Mouse (Mus musculus) common myeloid progenitor, adult 5-6 weeks (primary cell): ENCODE data around the gene Cfap54. TPM values are rescaled to one million over a fixed set of nuclear protein-coding genes. Genes with fewer than 3 reads are reported as not detected.

Experiments used
- ATAC-seq: replicated peaks from 2 replicates; pipeline ENCODE4 v1.8.0; 2016; ENCODE audit warnings: low read depth, mild to moderate bottlenecking, moderate TSS enrichment, inconsistent platforms; ENCODE audit not compliant: poor library complexity, severe bottlenecking
- total RNA-seq: library from RNA; stranded (forward); fragments of 200-1000, 187-1606 nt; gene quantifications from 2 replicates; pipeline ENCODE4 v1.2.3, GENCODE M21; 2017

The Cfap54 gene
- total RNA-seq, 1 experiment from 2014 or later, result 0.27 TPM

DNA sequence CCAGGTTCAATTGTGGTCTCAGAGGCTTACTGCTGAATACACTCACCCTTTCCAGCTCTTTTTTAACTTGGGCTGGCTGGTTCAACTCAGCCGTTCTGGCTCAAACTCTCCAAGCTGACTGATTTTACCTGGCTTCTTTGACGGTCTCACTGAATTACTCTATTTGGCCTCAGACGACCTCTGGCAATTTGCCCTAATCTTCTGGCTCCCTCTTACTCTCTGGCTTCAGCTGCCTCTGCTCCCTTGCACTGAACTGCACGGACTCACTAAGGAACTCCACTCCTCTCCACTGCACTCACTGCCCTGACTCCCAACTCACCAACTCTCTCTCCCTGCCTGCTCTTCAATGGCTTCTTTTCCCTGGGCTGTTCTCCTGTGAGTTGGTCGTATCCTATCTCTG, 20.9 kb upstream of the Cfap54 start:
- no peak for ATAC-seq

DNA sequence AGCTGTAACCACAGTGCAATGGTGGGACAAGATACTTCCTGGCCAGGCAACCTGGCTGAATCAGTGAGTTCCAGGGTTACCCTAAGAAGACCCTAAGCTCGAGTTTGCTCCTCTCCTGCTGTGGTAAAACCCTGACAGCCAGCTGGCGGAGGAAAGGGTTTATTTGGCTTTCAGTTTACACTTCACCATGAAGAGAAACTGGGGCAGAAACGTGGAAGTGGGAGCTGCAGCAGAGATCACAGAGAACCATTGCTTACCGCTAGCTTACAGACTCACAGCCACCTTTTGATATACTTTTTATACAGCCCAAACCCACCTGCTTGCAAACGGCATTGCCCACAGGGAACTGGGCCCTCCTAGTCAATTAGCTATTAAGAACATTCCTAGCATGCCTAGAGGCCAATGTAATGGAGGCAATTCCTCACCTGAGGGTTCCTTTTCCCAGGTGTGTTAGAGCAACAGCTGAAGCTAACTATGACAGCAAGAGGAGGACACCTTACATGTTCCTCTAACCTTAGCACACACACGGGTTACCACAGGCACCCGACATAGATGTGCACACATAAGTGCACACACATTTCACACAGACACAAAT, 16.9 kb upstream of the Cfap54 start:
- no peak for ATAC-seq

DNA sequence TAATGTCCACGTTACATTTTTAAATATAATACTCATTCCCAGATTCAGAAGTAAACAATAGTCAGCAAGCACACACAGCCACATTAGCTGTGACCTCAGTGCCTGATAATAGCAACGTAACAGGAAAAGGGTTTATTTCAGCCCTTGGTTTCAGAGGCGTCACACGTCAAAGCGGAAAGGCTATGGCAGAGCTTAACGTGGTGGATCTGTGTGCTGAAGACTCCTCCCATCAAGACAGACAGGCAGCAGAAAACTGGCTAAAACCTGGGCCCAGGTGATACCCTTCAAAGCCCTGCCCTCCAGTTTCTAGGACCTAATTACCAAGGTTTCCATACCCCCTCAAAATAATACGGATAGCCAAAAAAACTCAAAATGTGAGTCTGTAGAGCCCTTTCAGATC, 16.0 kb upstream of the Cfap54 start:
- no peak for ATAC-seq

DNA sequence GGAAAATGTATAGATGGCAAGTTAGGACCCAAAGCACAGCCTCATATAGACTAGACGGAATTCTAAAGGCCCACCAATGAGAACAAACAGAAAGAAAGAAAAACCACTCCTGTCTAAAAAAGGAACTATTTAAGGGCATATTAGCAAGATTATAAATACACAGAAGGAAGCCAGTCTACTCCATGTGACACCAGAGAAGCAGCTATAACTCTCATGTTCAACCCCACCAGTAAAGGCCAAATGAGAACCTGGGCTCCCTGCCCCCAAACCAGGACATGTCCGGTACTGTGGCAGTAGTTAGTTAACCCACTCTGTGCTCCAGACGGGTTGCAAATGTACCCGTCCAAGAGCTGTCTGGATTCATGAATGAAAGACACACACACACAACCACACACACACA, 14.4 kb upstream of the Cfap54 start:
- peak; percentile 43 for ATAC-seq

DNA sequence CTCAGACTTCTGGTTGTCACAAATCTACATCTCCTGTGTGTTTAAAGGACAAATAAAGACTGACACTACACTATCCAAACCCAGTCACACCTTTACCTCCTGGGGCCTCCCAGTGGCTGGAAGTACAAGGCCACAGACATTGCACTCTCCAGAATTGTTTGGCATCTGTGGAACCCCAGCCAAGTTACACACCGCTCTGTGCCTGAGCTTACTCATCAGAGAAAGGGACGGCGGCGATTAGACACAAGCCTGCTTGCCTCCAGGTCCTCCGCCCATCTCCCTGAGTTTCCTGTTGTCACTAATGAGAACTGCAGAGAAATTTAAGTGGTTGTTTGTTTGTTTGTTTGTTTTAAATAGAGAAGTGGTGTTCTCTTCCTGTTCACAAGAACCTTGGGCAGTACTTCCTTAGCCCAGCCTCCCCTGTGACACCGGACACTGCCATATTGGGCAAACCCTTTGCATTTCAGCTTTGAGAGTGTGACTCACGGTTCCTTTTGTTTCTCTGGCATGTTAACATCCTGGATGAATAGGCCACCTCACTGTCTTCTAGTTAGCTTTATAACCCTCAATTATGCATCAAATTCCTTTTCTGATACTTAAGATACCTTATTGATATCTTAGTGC, 13.7 kb upstream of the Cfap54 start:
- ATAC-seq, result peak; percentile 65

DNA sequence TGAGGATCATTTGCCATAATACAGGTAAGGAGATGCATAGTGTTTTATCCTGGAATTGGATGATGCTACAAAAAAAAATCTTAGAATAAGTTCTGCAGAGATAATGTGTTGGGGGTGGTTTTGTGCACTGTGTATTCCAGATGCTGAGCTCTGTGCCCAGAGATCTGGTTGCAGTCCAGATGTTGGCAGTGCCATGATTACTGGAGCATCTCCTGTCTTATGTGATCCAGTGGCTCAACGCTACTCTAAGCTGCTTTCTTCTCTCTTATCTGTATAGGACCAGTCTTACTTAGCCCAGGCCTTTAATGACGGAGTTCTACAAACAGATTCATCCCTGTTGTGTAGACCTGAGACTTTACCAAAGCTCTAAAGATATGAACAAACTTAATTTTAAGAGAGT, 10.5 kb upstream of the Cfap54 start:
- ATAC-seq, result no peak

DNA sequence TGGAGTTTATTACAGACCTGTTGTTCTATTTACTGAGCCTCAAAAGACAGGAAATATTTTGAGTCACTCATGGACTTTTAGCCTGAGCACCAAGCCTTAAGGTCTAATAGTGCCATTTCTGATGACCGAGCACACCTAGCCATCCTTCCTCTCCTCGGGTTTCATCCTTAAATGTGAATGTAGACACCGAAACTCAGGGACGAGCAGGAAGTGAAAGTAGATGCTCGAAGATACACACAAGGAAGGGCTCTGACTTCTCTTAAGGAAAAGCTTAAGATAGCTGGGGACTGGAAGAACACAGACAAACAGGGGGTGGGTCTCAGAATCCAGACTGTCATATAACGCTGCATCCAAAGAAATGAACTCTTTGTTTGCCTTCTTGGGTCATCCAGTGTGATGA, 8.8 kb upstream of the Cfap54 start:
- peak; percentile 45 for ATAC-seq

DNA sequence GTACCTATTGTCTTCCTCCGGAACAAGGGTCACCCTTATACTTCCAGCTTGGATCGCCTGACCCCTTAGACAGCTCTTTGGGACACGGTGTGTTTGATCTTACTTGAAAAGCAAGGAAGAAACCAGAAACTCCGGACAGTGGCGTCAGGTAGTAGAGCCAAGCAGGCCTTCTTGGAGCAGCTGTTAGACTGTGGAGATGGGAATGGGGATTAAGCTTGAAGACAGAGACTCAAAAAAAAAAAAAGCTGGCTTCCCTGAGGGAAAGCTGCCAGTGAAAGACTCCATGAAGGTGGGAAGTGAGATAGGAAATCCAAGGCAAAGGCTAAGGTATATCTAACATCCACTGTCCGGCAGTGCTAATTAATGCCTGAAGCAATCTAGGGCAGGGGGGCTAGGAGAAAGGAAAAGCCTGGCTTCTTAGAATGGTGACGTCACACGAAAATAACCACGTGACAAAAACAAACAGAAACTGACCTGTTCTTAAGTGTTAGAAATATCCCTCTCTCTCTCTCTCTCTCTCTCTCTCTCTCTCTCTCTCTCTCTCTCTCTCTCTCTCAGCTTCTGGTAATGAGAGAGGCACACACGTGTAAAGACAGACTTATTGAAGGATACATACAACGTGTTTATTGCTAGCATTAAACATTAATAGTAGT, 7.1 kb upstream of the Cfap54 start:
- no peak for ATAC-seq

DNA sequence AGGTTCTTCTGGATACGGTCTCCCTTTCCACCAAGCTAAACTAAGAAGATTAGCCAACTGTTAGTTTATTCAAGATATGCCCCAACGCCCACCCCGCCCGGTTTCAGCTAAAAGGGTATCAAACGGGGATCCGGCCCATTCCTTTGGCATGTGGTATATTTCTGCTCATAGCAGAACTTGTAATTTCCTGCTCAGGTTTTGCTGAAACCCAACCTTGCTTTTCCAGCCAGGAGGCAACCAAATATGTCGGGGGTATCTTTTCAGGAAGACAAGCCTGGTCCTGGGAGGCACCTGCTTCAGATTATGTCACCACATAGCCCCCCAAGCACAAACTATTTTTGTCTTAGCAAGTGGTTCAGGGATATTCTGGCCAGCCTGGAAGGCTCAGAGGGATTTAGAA, 6.1 kb upstream of the Cfap54 start:
- ATAC-seq, result no peak

DNA sequence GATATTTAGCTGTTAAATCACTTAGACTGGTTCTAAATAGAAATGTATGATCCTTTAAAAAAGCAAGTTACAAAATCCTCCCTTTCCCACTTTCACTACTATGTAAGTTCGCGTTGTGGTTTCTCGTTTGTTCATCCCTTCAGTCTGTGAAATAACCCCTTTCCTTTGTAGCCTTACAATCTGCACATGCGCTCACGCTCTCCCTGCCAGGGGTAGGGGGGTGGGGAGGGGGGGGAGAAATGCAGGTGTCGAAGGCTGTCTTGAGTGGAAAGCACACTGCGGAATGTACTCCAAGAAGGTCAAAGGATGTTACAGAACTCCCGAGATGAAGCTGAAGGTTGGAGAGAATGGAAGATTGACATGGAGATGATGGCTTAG, 2.5 kb upstream of the Cfap54 start:
- no peak for ATAC-seq

DNA sequence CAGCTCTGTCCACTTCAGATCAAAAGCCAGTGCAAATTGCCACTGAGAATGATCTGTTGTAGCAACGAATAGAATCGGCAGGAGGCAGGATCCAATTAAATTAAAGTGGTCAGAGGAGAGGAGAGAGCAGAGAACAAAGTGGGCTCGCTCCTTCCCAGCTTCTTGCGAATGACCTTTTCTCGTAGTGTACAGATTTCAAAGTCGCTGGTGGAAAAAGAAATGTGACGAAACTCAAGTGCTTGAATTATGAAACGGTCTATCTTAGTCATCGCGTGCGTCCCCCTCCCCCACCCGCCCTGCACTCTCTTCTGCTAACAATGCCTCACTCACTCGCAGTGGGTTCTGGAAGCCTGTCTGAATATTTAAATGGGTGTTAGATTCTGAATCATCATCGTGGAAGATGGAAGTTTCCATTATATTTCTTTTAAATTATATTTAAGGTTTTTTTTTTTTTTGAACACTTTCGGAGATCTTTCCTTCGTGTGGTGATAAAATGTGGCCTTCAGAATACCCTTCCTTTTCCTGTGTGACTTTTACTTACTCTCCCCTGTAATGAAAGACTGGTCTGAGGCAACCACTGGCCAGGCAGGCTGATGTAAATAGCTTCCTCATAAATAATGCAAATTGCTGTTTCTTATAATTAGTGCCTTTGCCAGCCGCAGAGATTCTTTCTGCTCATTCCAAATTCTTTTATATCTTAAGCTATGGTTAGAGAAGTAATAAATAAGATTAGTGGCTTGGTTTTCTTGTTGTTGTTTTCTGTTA, 2.0 kb upstream of the Cfap54 start:
- ATAC-seq, result 0 out of 2 replicates have a peak, but pooled peaks have one; percentile 13

DNA sequence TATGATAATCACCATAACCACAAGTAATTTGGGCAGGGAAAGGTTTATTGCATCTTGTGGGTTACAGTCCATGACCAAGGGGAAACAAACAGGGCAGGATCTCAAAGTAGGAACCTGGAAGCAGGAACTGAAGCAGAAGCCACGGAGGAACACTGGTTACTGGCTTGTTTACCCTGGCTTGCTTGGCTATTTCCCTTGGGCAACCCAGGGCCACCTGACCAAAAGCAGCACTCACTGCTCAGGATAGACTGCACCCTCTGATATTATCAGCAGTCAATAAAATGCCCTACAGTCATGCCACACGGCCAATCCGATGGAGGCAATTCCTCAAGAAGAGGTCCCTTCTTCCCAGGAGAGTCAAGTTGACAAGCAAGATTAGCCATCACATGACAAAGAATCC, 1.9 kb downstream of the Cfap54 start:
- ATAC-seq, result peak; percentile 13; the same call in 1 of the 2 replicates

DNA sequence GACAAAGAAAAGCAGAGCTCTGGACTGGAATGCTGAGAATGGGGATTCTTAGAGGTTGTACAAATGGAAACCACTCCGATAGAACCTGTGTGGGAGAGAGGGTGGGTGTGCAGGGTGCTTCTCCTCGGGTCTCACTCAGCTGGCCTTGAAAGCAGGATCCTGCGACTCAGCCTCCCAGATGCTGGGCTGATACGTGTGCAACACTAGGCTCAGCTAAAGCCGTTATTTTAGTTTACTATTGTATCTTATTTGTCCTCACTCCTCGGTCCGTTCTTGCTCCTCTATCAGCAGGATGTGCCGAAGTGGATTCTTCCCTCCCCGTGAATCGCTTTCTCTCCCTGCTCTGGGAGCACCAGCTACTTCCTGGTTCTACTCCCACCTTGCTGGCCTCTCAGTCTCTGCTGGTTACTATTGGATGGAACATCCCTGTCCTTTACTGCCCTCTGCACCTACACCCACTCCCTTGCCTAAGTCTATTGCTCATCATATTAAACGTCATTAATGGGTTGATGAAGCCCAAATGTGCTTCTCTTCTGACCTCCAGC, 3.4 kb downstream of the Cfap54 start:
- ATAC-seq, result no peak

DNA sequence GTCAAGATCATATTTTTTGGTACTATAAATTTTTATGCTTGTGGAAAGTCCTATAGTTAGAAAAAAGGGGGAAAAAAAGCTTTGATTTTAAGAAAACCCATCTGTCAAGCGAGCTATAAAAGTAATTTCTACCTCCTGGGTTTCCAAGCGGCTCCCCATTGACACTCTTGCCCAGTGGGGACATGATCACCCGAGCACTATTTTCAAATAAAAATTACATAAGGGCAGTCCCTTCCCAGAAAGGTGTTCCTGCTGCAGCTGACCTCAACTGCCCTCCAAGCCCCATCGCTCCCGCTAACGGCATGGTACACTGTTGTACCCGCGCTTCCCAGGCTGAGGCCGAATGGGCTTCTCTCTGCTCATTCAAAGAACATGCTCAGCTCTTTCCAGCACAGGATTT, 5.0 kb downstream of the Cfap54 start:
- no peak for ATAC-seq

DNA sequence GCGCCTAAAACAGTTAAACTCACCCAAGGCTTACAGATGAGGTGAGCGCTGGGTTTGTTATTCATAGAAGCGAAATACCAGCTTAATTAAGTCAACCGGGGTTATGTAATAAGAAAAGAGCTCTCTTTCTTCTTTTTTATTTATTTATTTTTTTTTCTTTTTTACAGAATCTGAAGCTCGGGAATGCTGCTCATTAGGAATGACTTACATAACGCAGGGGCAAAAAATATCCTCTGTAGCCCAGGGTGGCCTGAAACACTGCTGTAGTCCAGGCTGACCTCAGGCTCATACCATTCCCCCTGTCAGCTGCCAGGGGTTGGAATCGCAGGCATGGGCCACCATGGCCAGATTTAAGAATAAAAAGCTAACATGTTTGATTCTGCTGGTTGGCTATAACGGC, 5.6 kb downstream of the Cfap54 start:
- ATAC-seq, result no peak

DNA sequence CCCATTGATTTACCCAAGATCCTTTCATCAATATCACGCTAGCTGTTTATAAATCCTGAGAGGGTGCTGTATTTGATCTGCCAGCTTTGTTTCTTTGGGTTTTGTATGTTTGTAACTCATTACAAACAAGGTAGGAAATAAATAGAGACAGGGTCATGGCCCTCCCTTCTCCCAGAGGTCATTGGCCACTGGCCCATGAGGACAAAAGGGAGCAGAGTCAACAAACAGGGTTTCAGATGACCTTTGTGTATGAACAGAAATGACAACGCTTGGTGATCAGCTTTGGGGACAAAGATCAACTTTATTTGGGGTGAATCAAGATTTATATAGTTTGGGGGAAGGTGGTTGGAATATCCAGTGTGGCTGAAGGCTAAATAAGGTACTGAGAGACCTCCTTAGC, 8.6 kb downstream of the Cfap54 start:
- ATAC-seq, result no peak

DNA sequence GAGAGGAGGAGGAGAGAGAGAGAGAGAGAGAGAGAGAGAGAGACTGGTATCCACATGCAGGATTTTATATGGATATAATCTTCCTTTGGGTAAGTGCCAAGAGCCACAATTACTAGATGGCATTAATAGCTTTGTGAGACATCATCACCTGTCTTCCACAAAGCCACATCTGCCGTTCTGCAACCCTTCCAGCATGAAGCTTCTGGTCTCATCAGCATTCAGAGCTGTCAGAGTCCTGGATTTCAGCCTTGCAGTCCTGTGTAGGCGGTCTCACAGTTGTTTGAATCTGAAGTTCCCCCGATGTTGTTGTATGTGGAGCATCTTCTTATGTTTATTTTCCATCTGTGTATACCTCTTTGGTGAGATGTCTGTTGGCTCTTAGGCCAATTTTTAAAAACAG, 9.7 kb downstream of the Cfap54 start:
- ATAC-seq, result no peak

DNA sequence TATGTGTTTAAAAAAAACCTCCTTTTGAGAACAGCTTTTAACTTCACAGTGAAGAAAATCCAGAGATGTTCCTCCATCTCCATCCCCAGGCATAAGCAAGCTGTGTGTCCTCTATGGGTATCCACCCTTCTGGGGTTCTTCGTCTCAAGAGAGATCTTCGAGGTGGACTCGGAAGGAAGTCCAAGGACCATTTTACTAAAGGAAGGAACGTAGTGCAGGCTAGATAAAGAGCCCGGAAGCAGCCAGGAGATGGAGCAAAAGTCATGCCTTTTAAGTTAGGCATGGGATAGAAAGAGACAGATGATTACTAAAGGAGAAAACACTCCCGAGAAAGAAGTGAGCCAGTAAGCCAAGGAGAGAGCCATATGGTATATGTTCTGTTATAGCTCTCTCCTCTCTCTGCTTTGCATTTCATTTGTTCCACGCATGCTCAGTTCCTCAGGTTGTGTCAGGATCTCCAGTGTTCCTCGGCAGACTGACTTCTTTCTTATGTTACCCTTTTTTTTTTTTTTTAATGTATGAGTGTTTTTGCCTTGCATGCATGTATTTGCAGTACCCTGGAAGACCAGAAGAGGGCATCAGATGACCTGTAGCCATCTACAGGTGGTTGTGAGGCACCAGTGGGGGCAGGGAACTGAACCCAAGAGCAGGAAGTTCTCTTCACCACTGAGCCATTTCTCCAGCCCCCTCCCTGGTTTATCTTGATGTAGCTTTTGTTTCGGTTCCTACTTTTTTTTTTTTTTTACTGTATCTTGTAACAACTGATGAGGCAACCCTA, 11.1 kb downstream of the Cfap54 start:
- ATAC-seq, result peak; percentile 92

DNA sequence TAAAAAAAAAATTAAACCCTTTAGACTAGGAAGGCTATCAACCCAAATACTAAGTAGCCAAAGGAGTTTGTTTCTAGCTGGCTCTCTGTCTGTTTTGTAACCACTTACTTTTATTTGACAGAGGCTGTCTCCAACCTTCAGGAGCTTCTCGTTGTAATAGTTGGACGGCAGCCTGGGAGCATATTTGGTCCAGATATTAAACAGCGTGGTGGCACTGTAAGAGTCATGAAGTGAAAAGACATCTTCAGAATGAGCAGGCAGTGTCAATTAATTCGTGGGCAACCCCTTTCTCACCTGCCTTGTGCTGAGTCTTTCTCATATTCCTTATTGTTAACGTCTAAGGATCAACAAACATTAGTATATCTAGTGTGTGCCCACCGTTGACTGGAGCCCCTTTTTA, 11.7 kb downstream of the Cfap54 start:
- no peak for ATAC-seq

DNA sequence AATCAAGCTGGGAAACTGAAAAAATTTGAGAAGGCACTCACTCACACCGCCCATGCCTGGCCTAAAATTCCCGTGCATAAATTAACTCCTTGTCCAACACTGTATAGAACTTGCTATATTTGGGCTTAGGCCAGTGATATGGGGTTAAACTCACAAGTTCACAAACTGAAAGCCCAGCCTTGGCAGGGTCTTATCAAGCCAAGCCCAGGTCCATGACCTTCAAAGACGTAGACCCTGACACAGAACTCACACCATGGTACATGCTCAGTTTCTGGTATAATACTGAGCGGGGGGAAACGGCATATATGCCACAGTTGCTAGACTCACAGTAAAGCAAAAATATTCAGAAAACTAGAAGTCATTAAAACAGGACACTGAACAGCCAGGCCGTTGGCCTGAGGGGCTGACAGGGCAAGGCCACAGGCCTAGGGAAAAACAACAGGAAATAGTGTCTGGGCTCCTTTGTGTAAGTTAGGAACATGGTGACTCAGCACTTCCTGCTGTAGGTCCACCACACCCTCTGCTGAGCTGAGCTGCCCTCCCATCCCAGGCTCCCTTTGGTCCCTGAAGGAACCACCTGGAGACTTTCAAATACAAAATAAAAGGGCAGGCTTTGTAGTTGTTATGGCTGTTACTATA, 12.3 kb downstream of the Cfap54 start:
- ATAC-seq, result peak; percentile 65
